Mouse (Mus musculus): ENCODE data around the gene Nrsn2. TPM values are rescaled to one million over a fixed set of nuclear protein-coding genes. Genes with fewer than 3 reads are reported as not detected.
"Not testable (repeated sequence)": the region's sequence is repeated elsewhere in the genome, so short reads cannot be mapped to it uniquely, and the experiment has no call there.

Nrsn2 gene
- polyA plus RNA-seq, 1 experiment from 2014 or later: 4.2 TPM

- not testable (repeated sequence) for H3K9ac ChIP-seq (replicated peaks; ENCODE audit: low read length); H3K36me3 ChIP-seq (replicated peaks; ENCODE audit: control insufficient read depth, insufficient read depth, low read depth, low read length); DNase-seq (ENCODE audit: low spot score); H3K4me1 ChIP-seq (ENCODE audit: control insufficient read depth, insufficient read depth, low read length); H3K4me3 ChIP-seq (ENCODE audit: low read depth, low read length); H3K27ac ChIP-seq (replicated peaks; ENCODE audit: low read depth, low read length); H3K27me3 ChIP-seq (ENCODE audit: control insufficient read depth, insufficient read depth, low read length); H3K9me3 ChIP-seq (replicated peaks; ENCODE audit: control insufficient read depth, low read length); ATAC-seq (replicated peaks; ENCODE audit: insufficient number of reproducible peaks, low FRiP score, low TSS enrichment, low read depth); H3K4me2 ChIP-seq (ENCODE audit: low read depth, low read length)
- WGBS: 74% methylated on average over 5 of the region's 5 CpGs
Observed at GRCm38 (mm10) chr2:152358977-152359376, 17.5 kb downstream of the Nrsn2 start.

- no peak for ATAC-seq (replicated peaks; ENCODE audit: insufficient number of reproducible peaks, low FRiP score, low TSS enrichment, low read depth)
Observed at GRCm38 (mm10) chr2:152357254-152357653, 19.2 kb downstream of the Nrsn2 start.

GRCm38 (mm10) chr2:152349842-152350540 lies 26.4 kb downstream of the Nrsn2 start:
- Histone ChIP-seq H3K4me2 (ENCODE audit: low read depth, low read length) (no peak overlapping the region), H3K36me3 (replicated peaks; ENCODE audit: control insufficient read depth, insufficient read depth, low read depth, low read length) (no peaks in the 10 kb centered on the region), H3K27me3 (ENCODE audit: control insufficient read depth, insufficient read depth, low read length) (no peaks in the 10 kb centered on the region), H3K9ac (replicated peaks; ENCODE audit: low read length) (no peak overlapping the region), H3K4me1 (ENCODE audit: control insufficient read depth, insufficient read depth, low read length) (no peaks in the 10 kb centered on the region), H3K4me3 (ENCODE audit: low read depth, low read length) (no peak overlapping the region), H3K27ac (replicated peaks; ENCODE audit: low read depth, low read length) (no peak overlapping the region), H3K9me3 (replicated peaks; ENCODE audit: control insufficient read depth, low read length) (no peaks in the 10 kb centered on the region; the same call in 1 of the 2 replicates)
- 87% methylated on average over 7 of the region's 8 CpGs for WGBS
- no peak for DNase-seq (ENCODE audit: low spot score)
- no peak for ATAC-seq (replicated peaks; ENCODE audit: insufficient number of reproducible peaks, low FRiP score, low TSS enrichment, low read depth)

More at GRCm38 (mm10) chr2:152357254-152357653, 19.2 kb downstream of the Nrsn2 start:
- Histone ChIP-seq H3K36me3 (replicated peaks; ENCODE audit: control insufficient read depth, insufficient read depth, low read depth, low read length) (no peaks in the 10 kb centered on the region), H3K9me3 (replicated peaks; ENCODE audit: control insufficient read depth, low read length) (no peaks in the 10 kb centered on the region; the same call in 1 of the 2 replicates), H3K27me3 (ENCODE audit: control insufficient read depth, insufficient read depth, low read length) (no peaks in the 10 kb centered on the region), H3K9ac (replicated peaks; ENCODE audit: low read length) (no peak overlapping the region; the same call in 1 of the 2 replicates), H3K27ac (replicated peaks; ENCODE audit: low read depth, low read length) (no peak overlapping the region), H3K4me3 (ENCODE audit: low read depth, low read length) (no peak overlapping the region), H3K4me2 (ENCODE audit: low read depth, low read length) (no peak overlapping the region), H3K4me1 (ENCODE audit: control insufficient read depth, insufficient read depth, low read length) (no peaks in the 10 kb centered on the region)
- WGBS: 92% methylated on average over 3 of the region's 3 CpGs
- no peak for DNase-seq (ENCODE audit: low spot score)

GRCm38 (mm10) chr2:152349205-152349604 lies 27.2 kb downstream of the Nrsn2 start:
- no peaks in the 10 kb centered on the region for H3K4me1 ChIP-seq (ENCODE audit: control insufficient read depth, insufficient read depth, low read length)
- no peaks in the 10 kb centered on the region for H3K9me3 ChIP-seq (replicated peaks; ENCODE audit: control insufficient read depth, low read length)
- no peak overlapping the region for H3K9ac ChIP-seq (replicated peaks; ENCODE audit: low read length)
- no peak overlapping the region for H3K4me3 ChIP-seq (ENCODE audit: low read depth, low read length)
- WGBS: 79% methylated on average over 6 of the region's 6 CpGs
- H3K27me3 ChIP-seq (ENCODE audit: control insufficient read depth, insufficient read depth, low read length): no peaks in the 10 kb centered on the region
- no peak overlapping the region for H3K4me2 ChIP-seq (ENCODE audit: low read depth, low read length)
- DNase-seq (ENCODE audit: low spot score) (no peak), ATAC-seq (replicated peaks; ENCODE audit: insufficient number of reproducible peaks, low FRiP score, low TSS enrichment, low read depth) (no peak)
- H3K27ac ChIP-seq (replicated peaks; ENCODE audit: low read depth, low read length): no peak overlapping the region
- H3K36me3 ChIP-seq (replicated peaks; ENCODE audit: control insufficient read depth, insufficient read depth, low read depth, low read length): no peaks in the 10 kb centered on the region

GRCm38 (mm10) chr2:152347722-152348121 lies 28.7 kb downstream of the Nrsn2 start:
- Histone ChIP-seq H3K27ac (replicated peaks; ENCODE audit: low read depth, low read length) (no peak overlapping the region), H3K27me3 (ENCODE audit: control insufficient read depth, insufficient read depth, low read length) (no peaks in the 10 kb centered on the region), H3K36me3 (replicated peaks; ENCODE audit: control insufficient read depth, insufficient read depth, low read depth, low read length) (no peaks in the 10 kb centered on the region), H3K9ac (replicated peaks; ENCODE audit: low read length) (no peak overlapping the region), H3K4me2 (ENCODE audit: low read depth, low read length) (no peak overlapping the region), H3K4me3 (ENCODE audit: low read depth, low read length) (no peak overlapping the region), H3K4me1 (ENCODE audit: control insufficient read depth, insufficient read depth, low read length) (no peaks in the 10 kb centered on the region), H3K9me3 (replicated peaks; ENCODE audit: control insufficient read depth, low read length) (no peaks in the 10 kb centered on the region)
- WGBS: 78% methylated on average over 2 of the region's 2 CpGs
- no peak for DNase-seq (ENCODE audit: low spot score)
- ATAC-seq (replicated peaks; ENCODE audit: insufficient number of reproducible peaks, low FRiP score, low TSS enrichment, low read depth): no peak

GRCm38 (mm10) chr2:152346776-152347465 lies 29.5 kb downstream of the Nrsn2 start:
- Histone ChIP-seq H3K9me3 (replicated peaks; ENCODE audit: control insufficient read depth, low read length) (no peaks in the 10 kb centered on the region), H3K4me3 (ENCODE audit: low read depth, low read length) (no peak overlapping the region), H3K27ac (replicated peaks; ENCODE audit: low read depth, low read length) (no peak overlapping the region), H3K27me3 (ENCODE audit: control insufficient read depth, insufficient read depth, low read length) (no peaks in the 10 kb centered on the region), H3K9ac (replicated peaks; ENCODE audit: low read length) (no peak overlapping the region), H3K36me3 (replicated peaks; ENCODE audit: control insufficient read depth, insufficient read depth, low read depth, low read length) (no peaks in the 10 kb centered on the region), H3K4me1 (ENCODE audit: control insufficient read depth, insufficient read depth, low read length) (no peaks in the 10 kb centered on the region), H3K4me2 (ENCODE audit: low read depth, low read length) (no peak overlapping the region)
- DNase-seq (ENCODE audit: low spot score) (no peak), ATAC-seq (replicated peaks; ENCODE audit: insufficient number of reproducible peaks, low FRiP score, low TSS enrichment, low read depth) (no peak)
- 33% methylated on average over 9 of the region's 9 CpGs for WGBS

GRCm38 (mm10) chr2:152345393-152345792 lies 31.0 kb downstream of the Nrsn2 start:
- Histone ChIP-seq H3K4me2 (ENCODE audit: low read depth, low read length) (no peak overlapping the region), H3K36me3 (replicated peaks; ENCODE audit: control insufficient read depth, insufficient read depth, low read depth, low read length) (no peaks in the 10 kb centered on the region), H3K9me3 (replicated peaks; ENCODE audit: control insufficient read depth, low read length) (no peaks in the 10 kb centered on the region), H3K4me3 (ENCODE audit: low read depth, low read length) (no peak overlapping the region), H3K4me1 (ENCODE audit: control insufficient read depth, insufficient read depth, low read length) (no peaks in the 10 kb centered on the region), H3K9ac (replicated peaks; ENCODE audit: low read length) (no peak overlapping the region), H3K27me3 (ENCODE audit: control insufficient read depth, insufficient read depth, low read length) (no peaks in the 10 kb centered on the region), H3K27ac (replicated peaks; ENCODE audit: low read depth, low read length) (no peak overlapping the region)
- WGBS: 54% methylated on average over 6 of the region's 6 CpGs
- DNase-seq (ENCODE audit: low spot score): no peak
- no peak for ATAC-seq (replicated peaks; ENCODE audit: insufficient number of reproducible peaks, low FRiP score, low TSS enrichment, low read depth)

GRCm38 (mm10) chr2:152344909-152345308 lies 31.5 kb downstream of the Nrsn2 start:
- WGBS: 63% methylated on average over 5 of the region's 5 CpGs
- no peaks in the 10 kb centered on the region for H3K9me3 ChIP-seq (replicated peaks; ENCODE audit: control insufficient read depth, low read length)
- H3K4me2 ChIP-seq (ENCODE audit: low read depth, low read length): no peak overlapping the region
- no peaks in the 10 kb centered on the region for H3K4me1 ChIP-seq (ENCODE audit: control insufficient read depth, insufficient read depth, low read length)
- no peaks in the 10 kb centered on the region for H3K36me3 ChIP-seq (replicated peaks; ENCODE audit: control insufficient read depth, insufficient read depth, low read depth, low read length)
- H3K9ac ChIP-seq (replicated peaks; ENCODE audit: low read length): no peak overlapping the region
- H3K4me3 ChIP-seq (ENCODE audit: low read depth, low read length): no peak overlapping the region
- DNase-seq (ENCODE audit: low spot score) (no peak), ATAC-seq (replicated peaks; ENCODE audit: insufficient number of reproducible peaks, low FRiP score, low TSS enrichment, low read depth) (no peak)
- H3K27me3 ChIP-seq (ENCODE audit: control insufficient read depth, insufficient read depth, low read length): no peaks in the 10 kb centered on the region
- H3K27ac ChIP-seq (replicated peaks; ENCODE audit: low read depth, low read length): no peak overlapping the region

Measured in embryonic facial prominence, embryonic 11.5 days (tissue).